In the genomic region with DNA sequence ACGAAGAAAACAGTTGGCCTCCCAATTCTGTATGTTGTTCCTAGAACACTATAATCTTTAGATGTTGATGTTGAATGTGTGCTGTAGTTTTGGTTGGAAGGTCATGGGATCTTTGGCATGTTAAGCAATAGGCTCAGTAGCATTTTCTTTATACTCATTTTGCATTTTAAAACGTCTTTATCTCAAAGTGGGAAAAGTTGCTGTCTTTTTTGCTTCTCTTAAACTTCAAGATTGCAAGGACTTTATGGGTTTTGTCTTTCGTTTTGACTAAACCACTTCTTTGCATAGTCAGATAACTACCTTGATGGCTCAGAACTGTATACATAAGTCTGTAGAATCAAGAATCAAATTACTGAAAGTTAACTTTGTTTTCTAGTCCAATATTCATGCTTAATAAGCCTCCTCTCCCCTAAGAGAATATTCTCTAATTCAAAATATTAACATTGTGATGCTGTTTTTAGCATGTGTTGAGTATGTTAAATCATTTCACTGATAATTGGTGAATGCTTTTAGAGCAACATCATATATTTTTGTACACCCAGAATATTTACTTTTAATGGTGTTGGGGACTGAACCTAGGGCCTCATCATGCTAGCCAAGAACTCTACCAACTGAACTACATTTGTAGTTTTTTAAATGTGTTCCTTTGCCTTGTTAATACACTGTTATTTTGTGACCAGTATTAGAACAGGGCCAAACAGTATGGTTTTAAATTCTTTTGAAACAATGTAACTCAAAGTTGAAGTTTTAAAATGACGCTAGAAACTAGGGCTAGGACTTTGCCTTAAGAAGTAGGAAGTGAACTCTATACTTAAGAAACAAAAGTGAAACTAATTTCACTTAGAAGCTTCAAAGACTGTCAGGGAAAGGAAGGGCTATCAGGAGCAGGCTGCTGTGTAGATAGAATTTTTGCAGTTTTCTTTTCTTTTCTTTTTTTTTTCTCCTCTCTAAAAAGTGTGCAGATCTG, we compare ENCODE assay signal across 8 mouse cellular contexts. TPM values are rescaled to one million over a fixed set of nuclear protein-coding genes. Genes with fewer than 3 reads are reported as not detected.
DNase-seq lines count a peak whose midpoint lies in the region; ATAC-seq and TF ChIP-seq lines count a peak whose summit lies in the region.

No protein-coding gene starts in this region.

- no peaks in the 10 kb centered on the region for H3K36me3 ChIP-seq in kidney, embryonic 15.5 days
- no peaks in the 10 kb centered on the region for H3K36me3 ChIP-seq in embryonic facial prominence, embryonic 13.5 days
- H3K36me3 ChIP-seq in intestine, postnatal 0 days (ENCODE audit: control insufficient read depth, insufficient read depth), result no peaks in the 10 kb centered on the region
- no peaks in the 10 kb centered on the region for H3K36me3 ChIP-seq in myocyte (ENCODE audit: control insufficient read depth, insufficient read depth)

- peak overlapping the region; percentile 70 for H3K4me2 ChIP-seq in kidney, embryonic 15.5 days
- peak overlapping the region; percentile 75 for H3K4me2 ChIP-seq in embryonic facial prominence, embryonic 13.5 days
- peak overlapping the region; percentile 78 for H3K4me2 ChIP-seq in intestine, postnatal 0 days (replicated peaks; ENCODE audit: low read depth)
- H3K4me2 ChIP-seq in myocyte (ENCODE audit: low read depth), result peak overlapping the region; percentile 95

- no peak for ATAC-seq in kidney, embryonic 15.5 days (replicated peaks; ENCODE audit: low FRiP score)
- ATAC-seq in embryonic facial prominence, embryonic 13.5 days (ENCODE audit: insufficient number of reproducible peaks, insufficient read depth, low FRiP score, low TSS enrichment, low read depth), result no peak
- no peak for ATAC-seq in intestine, postnatal 0 days

- H3K4me3 ChIP-seq in kidney, embryonic 15.5 days (replicated peaks), result peak overlapping the region; percentile 82
- H3K4me3 ChIP-seq in embryonic facial prominence, embryonic 13.5 days, result peak overlapping the region; percentile 84; the same call in 1 of the 2 replicates
- H3K4me3 ChIP-seq in intestine, postnatal 0 days (ENCODE audit: low read depth, low read length), result peak overlapping the region; percentile 91
- peak overlapping the region; percentile 60 for H3K4me3 ChIP-seq in myocyte

- TF ChIP-seq POLR2A in myocyte (IDR thresholded peaks at IDR 0.05; ENCODE audit: insufficient read length, low read depth), result no peak

- H3K9me3 ChIP-seq in kidney, embryonic 15.5 days (replicated peaks), result no peaks in the 10 kb centered on the region
- no peaks in the 10 kb centered on the region for H3K9me3 ChIP-seq in embryonic facial prominence, embryonic 13.5 days
- no peaks in the 10 kb centered on the region for H3K9me3 ChIP-seq in intestine, postnatal 0 days (ENCODE audit: control insufficient read depth)

- TF ChIP-seq CTCF in intestine, postnatal 0 days (IDR thresholded peaks at IDR 0.05; ENCODE audit: low read depth), result no peak

- no peak for DNase-seq in kidney, postnatal 10 days
- DNase-seq in c-Kit-positive CD71-positive TER-119-positive erythroid progenitor cells, embryonic 14.5 days (ENCODE audit: low spot score), result no peak
- DNase-seq in ovary, postnatal 10 days (ENCODE audit: low spot score), result no peak
- DNase-seq in layer of hippocampus, adult 18-20 months (ENCODE audit: low spot score in 2 of 2), result no peak

- WGBS in kidney, embryonic 15.5 days, result 55% methylated on average over 4 of the region's 4 CpGs
- 50% methylated on average over 4 of the region's 4 CpGs for WGBS in embryonic facial prominence, embryonic 13.5 days
- WGBS in intestine, postnatal 0 days, result 35% methylated on average over 4 of the region's 4 CpGs

- H3K27ac ChIP-seq in kidney, embryonic 15.5 days, result no peak overlapping the region
- H3K27ac ChIP-seq in embryonic facial prominence, embryonic 13.5 days, result no peak overlapping the region
- H3K27ac ChIP-seq in intestine, postnatal 0 days (ENCODE audit: low read depth, low read length), result no peak overlapping the region; the same call in 1 of the 2 replicates

- no peak overlapping the region for H3K9ac ChIP-seq in kidney, embryonic 15.5 days
- H3K9ac ChIP-seq in embryonic facial prominence, embryonic 13.5 days, result no peak overlapping the region
- H3K9ac ChIP-seq in intestine, postnatal 0 days (ENCODE audit: low read depth, low read length), result no peak overlapping the region

- H3K27me3 ChIP-seq in kidney, embryonic 15.5 days, result no peaks in the 10 kb centered on the region
- no peaks in the 10 kb centered on the region for H3K27me3 ChIP-seq in embryonic facial prominence, embryonic 13.5 days
- H3K27me3 ChIP-seq in intestine, postnatal 0 days (replicated peaks; ENCODE audit: control insufficient read depth, insufficient read depth, low read length), result no peaks in the 10 kb centered on the region
- H3K27me3 ChIP-seq in myocyte (ENCODE audit: control insufficient read depth, insufficient read depth, insufficient read length), result no peaks in the 10 kb centered on the region

- H3ac ChIP-seq in myocyte (ENCODE audit: control insufficient read depth, insufficient read length), result no peak overlapping the region

- peaks cover 39% of the 10 kb centered on the region for H3K4me1 ChIP-seq in kidney, embryonic 15.5 days
- H3K4me1 ChIP-seq in embryonic facial prominence, embryonic 13.5 days, result peaks cover 31% of the 10 kb centered on the region
- no peaks in the 10 kb centered on the region; the same call in 1 of the 2 replicates for H3K4me1 ChIP-seq in intestine, postnatal 0 days (replicated peaks; ENCODE audit: control insufficient read depth, insufficient read depth, low read length)

- peaks cover 45% of the 10 kb centered on the region for H3K79me2 ChIP-seq in myocyte (ENCODE audit: control insufficient read depth, insufficient read depth)

TF ChIP-seq in myocyte, 11 proteins besides CTCF, POLR2A, EP300 and RAD21:
- TF ChIP-seq POLR2AphosphoS2 (IDR thresholded peaks at IDR 0.05; ENCODE audit: insufficient read length, low read depth), result no peak
- no peak for TF ChIP-seq SRF (IDR thresholded peaks at IDR 0.05; ENCODE audit: control insufficient read depth, insufficient read length, low read depth)
- TF ChIP-seq MYOD1 (IDR thresholded peaks at IDR 0.05; ENCODE audit: control insufficient read depth in 1 of 3, insufficient read length in 2 of 3, low read depth in 2 of 3), result no peak
- TF ChIP-seq USF1 (IDR thresholded peaks at IDR 0.05; ENCODE audit: low read depth), result no peak
- no peak for TF ChIP-seq MYOG (IDR thresholded peaks at IDR 0.05; ENCODE audit: control insufficient read depth in 1 of 3, insufficient read depth in 1 of 3, insufficient read length in 2 of 3, low read depth in 2 of 3)
- TF ChIP-seq CEBPB (IDR thresholded peaks at IDR 0.05; ENCODE audit: insufficient read depth, poor library complexity, severe bottlenecking), result no peak
- TF ChIP-seq REST (IDR thresholded peaks at IDR 0.05; ENCODE audit: insufficient read depth, insufficient read length), result no peak
- TF ChIP-seq TCF12 (IDR thresholded peaks at IDR 0.05; ENCODE audit: insufficient read depth, poor library complexity, severe bottlenecking), result no peak
- TF ChIP-seq TCF3 (IDR thresholded peaks at IDR 0.05; ENCODE audit: insufficient read length, low read depth), result no peak
- TF ChIP-seq MAX (IDR thresholded peaks at IDR 0.05; ENCODE audit: low read depth), result no peak
- TF ChIP-seq E2F4 (IDR thresholded peaks at IDR 0.05; ENCODE audit: insufficient read depth), result no peak

RNA-seq across cellular contexts. Expression of a gene that starts 2.2 kb away (rescaled TPM):
- 21.3 and 21.6 TPM in 2 replicates for polyA plus RNA-seq in kidney, embryonic 15.5 days (2015; fragmentation: Nextera tagmentation; extraction: Ambion mirVana)
- polyA plus RNA-seq in embryonic facial prominence, embryonic 13.5 days (2015; fragmentation: Nextera tagmentation; extraction: Ambion mirVana), result 17.8 and 19.1 TPM in 2 replicates
- polyA plus RNA-seq in intestine, postnatal 0 days (2015; fragmentation: Nextera tagmentation; extraction: Ambion mirVana), result 16.4 and 17.9 TPM in 2 replicates
- polyA plus RNA-seq in myocyte (2012; fragmentation: generic; extraction: Trizol), result 7.5 TPM
- 10 to 100 TPM; 35.9 to 36.8 TPM for total RNA-seq in layer of hippocampus, adult 18-20 months (2021)
